Mouse (Mus musculus) cerebellum, adult 8-10 months (tissue): ENCODE measurements at regions not wholly inside any gene's neighbourhood (a gene's known extent, or its start where the extent isn't known, plus 50 kb on each side); places are given as distances from the start of the nearest gene placed in this dataset.

ENCODE experiments used
- DNase-seq: peaks from one replicate; pipeline ENCODE4 v3.0.0; 2022

DNA sequence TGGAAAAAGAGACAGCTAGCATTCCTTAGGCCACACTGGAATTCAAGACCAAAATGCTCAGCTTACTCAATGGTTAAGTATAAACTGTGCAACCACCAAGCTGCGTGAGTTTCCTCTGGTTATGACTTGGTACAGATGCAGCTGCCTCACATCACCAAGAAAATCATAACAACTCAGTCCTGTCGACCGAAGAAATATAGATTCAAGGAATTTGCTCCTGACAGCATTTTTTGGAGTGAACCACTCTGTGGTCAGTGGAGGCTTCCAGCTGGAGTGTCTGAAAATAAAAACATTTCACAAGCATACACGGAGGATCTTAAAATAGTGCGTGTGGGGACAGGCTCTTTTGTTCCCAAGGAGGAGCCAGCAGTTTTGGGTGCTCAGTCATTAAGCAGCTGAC, 253.8 kb downstream of the Bckdhb start:
- peak; percentile 16 for DNase-seq

DNA sequence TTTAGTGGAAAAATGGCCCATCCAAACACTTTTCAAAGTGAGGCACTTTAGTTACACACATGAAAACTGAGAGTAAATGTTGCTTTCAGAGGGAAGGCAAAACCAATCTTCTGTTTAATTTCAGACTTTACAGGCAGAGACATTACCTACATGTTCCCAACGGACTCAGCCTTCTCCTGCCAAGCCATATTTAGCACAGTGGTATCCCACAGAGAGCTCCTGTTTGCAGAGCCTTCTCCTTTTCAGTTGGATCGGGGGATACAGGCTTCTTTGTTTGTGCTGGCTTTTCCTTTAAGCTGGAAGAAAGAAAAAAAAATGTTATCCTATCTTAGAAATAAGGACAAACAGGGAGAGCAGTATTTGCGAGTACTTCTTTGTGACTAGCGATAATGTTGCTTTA, 254.3 kb downstream of the Bckdhb start:
- DNase-seq = peak; percentile 41

DNA sequence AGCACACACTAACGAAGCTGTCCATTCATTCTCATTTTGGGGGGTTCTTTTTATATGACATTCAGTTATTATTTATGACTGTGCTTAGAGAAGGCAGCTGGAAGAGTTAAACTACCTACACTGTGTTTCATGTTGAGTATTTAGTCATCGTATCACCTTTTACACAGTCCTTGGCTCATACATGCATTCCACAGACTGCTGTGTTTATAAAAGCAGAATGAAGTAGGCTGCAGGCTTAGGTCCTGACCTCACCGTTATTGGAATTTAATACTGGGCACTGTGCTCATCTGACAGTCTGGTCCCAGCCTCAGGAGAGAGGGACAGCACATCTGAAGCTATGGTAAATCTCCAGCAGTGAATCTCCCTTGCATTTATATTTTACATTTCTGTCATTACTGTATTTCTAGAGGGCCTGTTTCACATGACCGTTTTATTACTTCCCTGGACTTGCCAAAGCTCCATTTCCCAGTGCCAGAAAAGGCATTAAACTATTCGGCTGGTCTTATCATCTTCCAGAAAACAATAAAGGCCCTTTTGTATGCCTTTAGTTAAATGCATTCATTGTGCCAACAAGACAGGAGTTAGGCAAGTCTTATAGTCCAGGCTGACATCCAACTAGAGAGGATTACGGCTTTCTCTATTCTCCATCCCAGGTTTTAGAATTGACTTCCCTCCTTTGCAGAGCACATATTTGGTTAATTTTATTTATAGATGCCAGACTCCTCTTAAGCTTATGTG, 258.9 kb downstream of the Bckdhb start:
- DNase-seq = no peak

DNA sequence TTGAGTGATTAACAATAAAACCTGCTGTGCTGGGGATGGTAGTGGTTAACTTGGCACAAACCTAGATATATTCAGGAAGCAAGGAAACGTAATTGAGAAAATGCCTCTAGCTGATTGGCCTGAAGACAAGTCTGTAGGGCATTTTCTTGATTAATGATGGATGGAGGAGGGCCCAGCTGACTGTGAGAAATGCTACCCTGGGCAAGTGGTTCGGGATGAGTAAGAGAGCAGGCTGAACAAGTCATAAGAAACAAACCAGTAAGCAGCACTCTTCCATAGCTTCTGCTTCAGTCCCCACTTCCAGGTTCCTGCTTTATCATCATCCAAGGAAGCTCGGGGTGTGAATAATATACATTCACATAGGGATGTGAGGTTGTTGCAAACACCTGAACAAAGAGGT, 262.6 kb downstream of the Bckdhb start:
- no peak for DNase-seq

DNA sequence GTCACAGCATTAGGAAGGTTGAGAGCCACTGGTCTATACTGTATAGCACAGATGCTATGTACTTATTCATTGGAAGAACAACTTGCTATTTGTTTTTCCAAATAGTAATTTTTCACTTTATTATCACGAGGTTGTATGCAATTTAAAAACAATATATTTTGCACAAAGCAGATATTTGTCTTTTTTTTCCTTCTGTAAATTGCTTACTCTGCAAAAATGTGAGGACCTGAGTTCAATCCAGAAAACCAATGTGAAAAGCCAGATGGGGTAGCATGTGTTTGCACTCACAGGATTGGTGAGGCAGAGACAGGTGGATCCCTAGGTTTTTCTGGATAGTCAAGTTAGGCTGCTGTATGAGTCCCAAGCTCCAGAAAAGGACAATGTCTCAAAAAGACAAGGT, 268.5 kb downstream of the Bckdhb start:
- no peak for DNase-seq

DNA sequence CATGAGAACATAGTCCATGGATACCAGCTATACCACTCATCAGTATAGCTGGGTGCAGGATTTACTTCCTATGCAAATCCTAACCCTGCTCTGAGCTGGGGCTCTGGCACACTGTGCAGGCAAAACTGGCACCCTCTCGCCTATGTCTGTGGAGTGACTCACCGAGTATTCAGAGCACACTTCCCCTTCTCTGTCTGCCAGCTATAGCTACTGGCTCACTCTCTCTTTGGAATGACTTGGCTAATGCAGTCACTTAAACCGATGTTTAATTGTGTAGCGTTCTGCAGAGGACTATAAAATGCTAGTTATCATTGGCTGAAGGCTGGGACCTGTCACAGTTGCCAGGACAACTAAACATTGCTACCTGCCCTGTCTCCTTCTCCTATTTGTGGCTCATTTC, 269.8 kb downstream of the Bckdhb start:
- DNase-seq = peak; percentile 9

DNA sequence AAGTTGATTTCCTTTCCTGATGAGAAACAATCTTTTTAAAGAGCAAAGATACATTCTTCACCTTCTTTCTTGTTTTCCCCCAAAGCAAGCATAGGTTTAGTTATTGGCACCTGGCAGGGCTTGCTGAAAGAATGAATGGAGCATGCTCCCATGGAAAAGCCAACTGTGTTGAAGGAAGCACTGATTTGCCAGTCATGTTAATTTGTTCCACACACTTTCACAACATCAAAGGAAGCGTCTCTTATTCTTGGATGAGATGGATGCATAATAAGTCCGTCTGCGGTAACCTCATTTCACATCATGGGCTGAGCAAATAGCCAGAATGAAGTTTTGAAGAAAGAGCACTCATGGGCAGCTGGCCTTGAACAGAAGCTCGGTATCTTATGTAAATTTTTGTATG, 270.4 kb downstream of the Bckdhb start:
- DNase-seq = no peak

DNA sequence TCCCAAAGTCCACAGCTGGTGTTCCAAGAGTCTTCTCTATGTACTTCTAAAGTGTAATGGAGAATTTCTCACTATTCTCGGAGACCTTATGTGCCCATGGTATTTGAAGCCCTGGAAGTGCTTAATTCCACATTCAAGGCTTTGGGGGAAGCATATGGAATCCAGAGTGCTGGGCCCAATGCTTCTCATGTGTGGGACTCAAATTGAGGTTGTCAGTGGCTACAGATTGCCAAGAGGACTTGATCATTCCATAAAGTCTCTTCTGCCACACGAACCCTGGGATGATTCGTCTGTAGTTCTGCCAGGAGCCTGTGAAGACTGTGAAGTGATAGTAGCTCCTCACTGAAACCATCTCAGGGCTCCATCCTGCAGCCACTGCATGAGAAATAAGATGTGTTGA, 275.3 kb downstream of the Bckdhb start:
- DNase-seq = no peak

DNA sequence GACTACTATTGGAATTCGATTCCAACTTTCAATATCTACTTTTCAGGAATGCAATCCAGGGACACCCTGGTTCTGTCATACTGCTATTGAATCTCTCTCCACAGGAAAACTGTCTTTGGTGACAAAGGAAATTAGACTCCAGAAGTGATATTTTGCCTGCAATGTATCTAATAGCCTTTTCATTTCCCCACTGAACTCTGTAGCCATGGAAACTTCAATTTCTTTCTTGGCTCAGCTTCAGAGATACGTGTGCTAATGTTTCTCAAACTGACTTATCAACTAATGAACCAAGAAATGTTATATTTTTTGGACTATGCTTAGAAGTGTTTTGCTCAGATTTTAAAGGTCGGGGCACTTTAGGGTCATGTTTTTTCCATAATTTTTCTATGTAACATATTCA, 279.1 kb downstream of the Bckdhb start:
- DNase-seq = no peak

DNA sequence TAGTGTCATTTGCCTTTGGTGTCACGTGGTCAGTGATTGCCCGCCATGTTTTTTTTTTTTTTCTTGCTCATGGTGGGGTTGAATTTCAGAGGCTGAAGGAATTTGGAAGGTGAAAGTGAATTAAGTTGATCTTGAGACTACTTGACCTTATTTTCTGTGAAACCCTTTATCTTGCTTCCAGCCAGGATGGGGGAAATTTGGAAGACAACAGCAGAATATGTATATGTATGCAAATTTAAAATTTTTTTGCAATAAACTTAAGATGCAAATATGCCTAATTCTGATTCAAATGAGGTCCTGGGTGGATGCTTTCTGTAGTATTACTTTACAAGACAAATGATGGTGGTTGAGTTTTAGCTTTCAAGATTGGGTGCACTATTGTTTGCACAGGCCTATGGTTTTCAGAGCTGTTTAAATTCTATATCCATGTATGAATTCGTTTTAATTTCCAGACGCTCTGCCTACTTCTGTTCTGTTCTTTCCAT, 315.6 kb downstream of the Bckdhb start:
- DNase-seq = no peak

DNA sequence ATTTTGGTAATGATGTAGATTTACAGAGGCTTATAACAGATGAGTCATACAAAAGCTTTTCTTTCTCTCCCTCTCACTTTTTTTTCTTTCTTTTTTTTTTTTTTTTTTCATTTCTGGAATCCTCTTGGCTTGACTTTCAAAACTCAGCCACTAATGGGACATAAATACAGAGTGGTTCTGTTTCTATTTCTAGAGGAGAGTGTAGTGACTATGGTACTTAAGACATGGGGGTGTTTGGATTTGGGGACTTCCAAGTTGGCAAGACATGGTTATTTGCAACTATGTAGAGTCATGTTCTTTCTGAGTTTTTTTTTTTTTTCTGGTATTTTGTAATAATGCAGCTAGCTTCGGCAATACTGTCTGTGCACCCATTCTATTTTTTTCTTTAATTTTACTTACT, 324.8 kb downstream of the Bckdhb start:
- no peak for DNase-seq

DNA sequence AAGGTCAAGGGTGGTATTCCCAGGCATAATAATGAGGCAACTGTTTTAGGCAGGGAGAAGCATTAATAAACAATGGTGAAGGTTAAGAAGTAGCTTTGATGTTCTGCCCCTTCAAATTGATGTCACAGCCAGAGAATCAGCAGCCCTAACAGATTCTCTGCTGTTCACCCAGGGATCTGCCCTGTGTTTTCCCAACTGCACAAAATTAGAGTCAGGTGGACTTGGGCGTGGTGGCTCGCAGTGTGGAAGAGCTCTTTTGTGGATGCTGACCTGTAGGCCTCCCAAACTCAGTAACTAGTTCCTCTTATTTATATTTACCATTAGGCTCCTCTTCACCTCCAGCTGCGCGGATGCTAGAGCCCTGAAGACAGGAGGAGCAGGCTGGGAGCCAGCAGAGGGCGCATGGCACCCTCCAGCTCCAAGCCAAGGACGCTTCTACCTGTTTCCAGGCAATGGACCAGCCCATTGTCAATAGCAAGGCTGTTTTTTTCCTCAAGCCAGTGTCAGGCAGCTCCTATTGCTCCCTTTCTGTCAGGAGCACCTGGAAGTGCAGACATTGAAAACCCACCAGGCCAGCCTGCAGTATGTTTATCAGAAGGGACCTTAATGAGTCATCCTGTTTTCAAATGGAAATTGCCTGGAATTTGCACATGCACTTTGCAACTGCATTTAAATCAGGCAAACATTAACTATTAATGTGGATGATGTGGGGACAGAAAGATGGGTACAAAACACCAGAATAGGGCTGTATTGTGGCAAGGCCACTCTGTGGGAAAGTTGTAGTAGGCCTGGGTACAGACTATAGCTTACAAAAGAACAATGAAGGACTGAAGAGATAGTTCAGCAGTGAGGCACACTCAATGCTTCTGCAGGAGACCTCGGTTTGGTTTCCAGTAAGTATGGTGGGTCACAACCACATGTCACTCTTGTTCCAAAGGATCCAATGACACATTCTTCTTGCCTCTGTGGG, 328.4 kb downstream of the Bckdhb start:
- peak; percentile 5 for DNase-seq

DNA sequence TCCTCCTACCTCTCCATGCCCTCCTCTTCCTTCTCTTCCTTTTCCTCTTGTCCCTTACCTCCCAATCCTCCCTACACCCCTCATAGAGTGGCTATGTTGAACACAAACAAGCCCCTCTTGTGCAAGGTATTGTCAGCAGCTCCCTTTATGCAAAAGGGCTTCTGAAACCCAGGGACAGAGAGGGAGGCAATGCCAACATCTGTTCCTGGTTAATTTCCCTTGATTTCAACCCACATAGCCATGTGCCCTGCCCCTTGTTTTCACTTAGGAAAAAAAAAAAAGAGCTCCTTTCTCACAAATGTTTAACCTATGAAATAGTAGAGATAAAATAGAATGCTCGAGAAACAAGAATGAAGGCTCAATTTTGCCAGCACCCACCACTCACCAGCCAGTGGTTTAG, 333.5 kb downstream of the Bckdhb start:
- no peak for DNase-seq

DNA sequence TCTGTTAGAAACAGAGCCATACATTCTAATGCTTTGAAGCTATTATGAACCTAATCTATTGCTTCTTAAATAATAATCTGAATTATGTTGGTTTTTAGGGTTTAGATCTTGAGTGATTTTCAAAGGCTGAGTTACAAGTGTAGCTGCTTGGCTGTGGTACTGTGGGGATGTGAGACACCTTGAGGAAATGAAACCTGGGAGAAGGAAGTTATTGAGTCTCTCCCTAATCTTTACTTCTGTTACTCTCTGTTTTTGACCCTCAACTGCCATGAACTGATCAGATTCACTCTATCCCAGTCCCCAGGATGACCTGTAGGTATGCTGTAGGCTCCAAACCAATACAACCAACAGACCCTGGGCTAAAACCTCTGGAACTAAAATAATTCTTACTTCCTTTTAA, 334.8 kb downstream of the Bckdhb start:
- no peak for DNase-seq

DNA sequence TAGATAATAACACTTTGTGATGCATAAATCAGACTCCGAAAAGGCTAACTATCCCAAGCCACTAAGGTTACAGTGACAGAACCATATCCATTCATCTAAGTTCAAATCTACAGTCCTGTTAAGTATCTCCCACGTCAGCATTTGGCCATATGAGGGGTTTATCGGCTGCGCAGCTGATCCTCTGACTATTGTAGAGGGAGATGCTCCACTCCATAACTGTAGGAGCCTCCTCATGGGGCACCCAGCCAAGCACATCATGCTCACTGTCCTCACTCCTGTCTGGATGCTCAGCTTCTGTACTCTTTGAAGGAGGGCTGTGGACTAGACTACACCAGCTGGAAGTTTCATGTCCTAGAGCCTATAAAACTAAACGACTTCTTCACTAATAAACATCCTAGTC, 337.2 kb downstream of the Bckdhb start:
- no peak for DNase-seq

DNA sequence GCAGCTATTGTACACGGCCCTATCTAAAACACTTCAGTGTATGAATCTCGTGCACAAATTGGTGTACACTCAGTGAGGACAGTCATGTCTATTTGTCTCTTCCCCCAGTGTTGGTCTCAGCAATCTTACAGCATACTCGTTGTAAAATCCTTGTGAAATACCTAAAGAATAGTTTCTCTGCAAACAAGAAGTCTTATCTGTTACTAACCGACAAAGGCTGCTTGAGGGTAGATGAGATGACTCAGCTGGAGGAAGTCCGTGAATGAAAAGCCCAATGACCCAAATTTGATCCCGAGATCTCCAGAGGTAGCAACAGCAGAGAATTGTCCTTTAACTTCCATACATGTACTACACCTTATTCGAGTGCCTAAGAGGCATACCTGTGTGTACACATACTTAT, 342.0 kb downstream of the Bckdhb start:
- no peak for DNase-seq

DNA sequence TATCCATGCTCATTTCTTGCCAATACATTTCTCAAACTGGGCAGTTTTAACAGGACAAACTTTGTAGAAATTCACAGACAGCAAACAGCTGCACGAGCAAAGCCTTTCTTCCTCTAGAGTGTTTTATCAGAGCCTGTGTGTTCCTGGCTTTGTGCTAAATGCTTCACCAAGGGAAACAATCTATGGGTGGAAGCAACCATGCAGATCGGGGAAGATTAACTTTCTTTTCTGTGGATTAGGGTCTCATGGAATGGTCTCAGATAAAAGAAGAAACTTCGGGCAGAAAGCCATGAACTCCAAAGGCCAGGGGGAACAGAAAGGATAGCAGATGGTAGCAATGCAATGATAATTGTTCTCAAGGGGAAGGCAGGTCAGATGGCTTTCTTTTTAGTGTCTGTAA, 349.7 kb downstream of the Bckdhb start:
- DNase-seq = no peak

DNA sequence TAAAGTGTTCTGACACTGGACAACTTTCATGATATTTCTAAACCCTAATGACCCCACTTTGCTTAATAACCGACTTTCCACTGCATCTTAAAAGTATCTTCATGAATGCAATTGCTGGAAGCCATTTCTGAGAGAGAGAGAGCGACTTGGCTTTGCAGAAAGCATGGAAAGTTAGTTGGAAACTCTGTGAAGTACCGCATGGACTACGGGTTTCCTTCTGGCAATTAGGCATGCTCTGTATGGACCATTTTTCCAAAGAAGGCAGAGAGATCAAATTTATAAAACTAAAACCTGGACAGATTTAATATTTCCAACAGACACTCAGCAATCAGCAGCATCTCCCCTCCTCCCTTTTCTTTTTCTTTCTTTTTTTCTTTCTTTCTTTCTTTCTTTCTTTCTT, 353.4 kb downstream of the Bckdhb start:
- DNase-seq = no peak

DNA sequence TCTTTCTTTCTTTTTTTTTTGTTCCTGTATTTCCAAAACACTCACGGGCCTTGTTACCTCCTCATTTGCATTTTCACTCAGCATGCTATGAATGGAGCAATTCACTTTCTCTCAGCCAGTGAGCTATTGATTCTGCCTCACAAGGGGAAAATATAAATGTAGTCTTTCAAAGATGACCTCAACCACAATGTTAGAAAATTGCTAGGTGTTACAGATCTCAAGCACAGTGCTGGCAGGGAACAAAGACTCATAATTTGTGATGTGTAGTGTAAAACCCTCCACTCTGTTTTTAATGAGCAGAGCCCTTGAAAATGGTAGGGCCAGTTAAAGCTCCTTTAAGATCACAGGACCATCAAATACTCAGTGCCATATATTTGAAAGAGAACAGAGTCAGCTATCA, 353.8 kb downstream of the Bckdhb start:
- no peak for DNase-seq

DNA sequence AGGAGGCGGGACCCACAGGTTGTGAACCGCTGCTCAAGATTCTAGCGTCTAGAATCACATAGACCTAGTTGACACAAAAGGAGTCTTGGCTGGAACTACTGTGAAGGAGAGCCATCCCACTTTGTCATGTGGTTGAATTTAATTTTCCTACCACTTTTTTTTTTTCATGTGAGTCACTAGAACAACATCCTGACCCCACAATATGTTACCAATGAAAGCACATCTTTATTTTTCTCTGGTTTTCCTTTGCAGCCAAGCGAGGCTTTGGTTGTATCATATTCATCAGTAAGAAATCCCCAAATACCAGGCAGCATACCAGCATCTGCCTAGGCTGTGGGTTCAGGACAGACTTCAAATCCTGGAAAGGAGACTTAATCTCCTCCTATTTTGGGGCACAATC, 356.0 kb downstream of the Bckdhb start:
- DNase-seq = no peak

DNA sequence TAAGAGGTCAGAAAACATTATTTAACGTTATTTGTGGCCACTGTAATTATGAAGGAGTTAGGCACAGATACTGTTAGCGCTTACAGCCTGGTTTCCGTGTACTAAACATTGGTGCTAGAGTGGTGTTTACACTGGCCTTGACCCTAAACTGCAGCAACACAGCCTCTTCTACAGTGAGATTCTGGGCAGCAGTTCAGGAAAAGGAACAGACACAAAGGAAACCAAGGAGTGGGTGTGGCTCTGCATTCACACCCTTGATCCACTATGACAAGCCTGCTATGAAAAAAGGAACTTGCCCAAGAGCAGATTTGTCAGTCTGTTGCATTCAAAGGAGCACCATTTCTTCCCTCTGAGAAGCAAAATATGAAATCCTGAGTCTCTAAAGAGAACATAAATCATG, 356.7 kb downstream of the Bckdhb start:
- no peak for DNase-seq

DNA sequence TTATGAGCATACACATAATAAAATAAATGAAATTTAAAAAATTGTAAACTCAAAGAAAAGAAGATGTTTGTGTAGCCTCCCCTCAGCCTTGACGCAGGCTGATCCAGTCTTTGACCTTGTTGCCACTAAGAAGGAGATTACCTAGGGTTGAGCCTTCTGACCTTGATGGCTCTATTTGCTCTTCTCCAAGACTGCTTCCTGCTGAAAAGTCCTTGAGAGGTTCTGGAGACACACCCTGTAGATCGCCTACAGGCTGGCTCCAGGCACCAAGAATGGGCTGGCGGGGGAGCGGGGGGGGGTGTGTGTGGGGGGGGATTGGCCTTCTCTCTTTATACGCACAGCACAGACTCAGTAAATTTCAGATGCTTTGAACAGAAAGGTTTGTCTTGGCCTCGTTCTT, 358.4 kb downstream of the Bckdhb start:
- DNase-seq = no peak

DNA sequence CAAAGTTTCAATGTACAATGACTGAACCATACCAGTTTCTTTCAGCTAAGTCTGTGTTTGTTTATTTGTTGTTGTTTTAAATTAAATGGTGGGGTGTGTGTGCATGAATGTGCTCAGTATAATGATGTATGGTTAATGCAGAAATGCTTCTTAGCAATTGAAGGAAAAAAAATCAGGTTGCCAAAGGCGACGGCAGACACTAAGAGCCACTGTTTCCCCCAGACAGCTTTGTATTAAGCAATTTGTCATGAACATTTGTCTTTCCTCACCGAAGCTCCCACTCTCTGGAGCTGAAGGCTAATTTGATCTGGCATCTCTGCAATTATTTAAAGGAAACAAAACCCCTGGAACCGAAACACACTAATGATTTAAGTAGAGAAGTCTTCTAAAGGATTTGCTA, 360.7 kb downstream of the Bckdhb start:
- DNase-seq = no peak

DNA sequence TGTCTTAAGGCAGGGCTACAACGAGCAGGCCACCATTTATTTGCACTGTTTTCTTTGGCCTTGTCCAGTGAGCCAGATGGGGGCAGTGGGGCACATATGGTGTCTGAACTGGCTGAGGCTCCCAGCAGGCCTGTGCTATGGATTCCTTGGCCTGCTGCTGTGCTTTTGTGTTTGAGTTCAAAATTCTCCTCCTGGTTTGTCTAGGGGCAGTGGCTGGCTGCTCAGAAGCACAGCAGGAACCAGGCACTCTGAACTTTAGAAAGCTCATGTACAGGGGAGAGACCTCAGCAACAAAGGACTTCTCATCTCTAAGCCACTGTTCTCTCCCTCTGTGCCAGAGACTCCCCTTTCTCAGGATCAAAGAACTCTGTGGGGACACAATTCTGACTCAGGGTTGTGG, 370.9 kb downstream of the Bckdhb start:
- DNase-seq = no peak
